Mouse (Mus musculus) kidney, postnatal 0 days (tissue): ENCODE results near the gene Mrpl2. TPM values are rescaled to one million over a fixed set of nuclear protein-coding genes. Genes with fewer than 3 reads are reported as not detected.

Experiments
- ATAC-seq: fragments of 200-750 bp; cut with Nextera tagmentation; replicated peaks from 2 replicates; pipeline ENCODE4 v1.8.0; 2017; ENCODE audit warnings: low read depth, moderate number of reproducible peaks, moderate TSS enrichment, moderate library complexity; ENCODE audit not compliant: low FRiP score
- DNase-seq: peaks from one replicate; pipeline ENCODE4 v3.0.0-alpha.2; 2016; ENCODE audit warnings: low spot score
- H3K27ac ChIP-seq: fragments of 300-500 bp; sonication (generic); 2 replicates; pipeline ENCODE4 v1.5.1; 2014; ENCODE audit warnings: mild to moderate bottlenecking
- H3K27me3 ChIP-seq: fragments of 300-500 bp; sonication (generic); 2 replicates; pipeline ENCODE4 v1.6.1; 2014; ENCODE audit warnings: low read length, mixed read lengths; ENCODE audit not compliant: insufficient read depth
- H3K36me3 ChIP-seq: fragments of 300-500 bp; sonication (generic); 2 replicates; pipeline ENCODE4 v1.6.1; 2014; ENCODE audit warnings: low read length, mixed read lengths; ENCODE audit not compliant: insufficient read depth
- H3K4me1 ChIP-seq: fragments of 300-500 bp; sonication (generic); replicated peaks from 2 replicates; pipeline ENCODE4 v1.6.1; 2014; ENCODE audit warnings: antibody characterized with exemption, low read length, mixed read lengths; ENCODE audit not compliant: insufficient read depth
- H3K4me2 ChIP-seq: fragments of 300-500 bp; sonication (generic); 2 replicates; pipeline ENCODE4 v1.6.1; 2014; ENCODE audit warnings: mild to moderate bottlenecking, low read length, moderate library complexity, mixed read lengths
- H3K4me3 ChIP-seq: fragments of 300-500 bp; sonication (generic); replicated peaks from 2 replicates; pipeline ENCODE4 v1.5.1; 2014; ENCODE audit warnings: low read depth, low read length
- H3K9ac ChIP-seq: fragments of 300-500 bp; sonication (generic); 2 replicates; pipeline ENCODE4 v1.6.1; 2014; ENCODE audit warnings: low read depth, low read length
- H3K9me3 ChIP-seq: fragments of 300-500 bp; sonication (generic); replicated peaks from 2 replicates; pipeline ENCODE4 v1.6.1; 2016; ENCODE audit warnings: low read length, inconsistent platforms, mixed read lengths
- CTCF ChIP-seq: IDR thresholded peaks from 2 replicates; pipeline ENCODE4 v1.5.1; 2016; ENCODE audit warnings: antibody characterized with exemption, low read depth, mild to moderate bottlenecking, moderate library complexity
- WGBS: fragments of 180-500 bp; shearing (Covaris S2); extraction: QIAGEN DNeasy Blood & Tissue Kit; methylation state at CpG from one replicate; pipeline ENCODE4 v1.1.7; 2014; 5-methylcytosine and 5-hydroxymethylcytosine counted together
- polyA plus RNA-seq: library from polyadenylated mRNA; unstranded; fragments of >200 nt; fragmentation: Nextera tagmentation; extraction: Ambion mirVana; gene quantifications from 2 replicates; pipeline ENCODE4 v1.2.1, GENCODE M21; 2015

Gene Mrpl2
- polyA plus RNA-seq, 1 experiment from 2014 or later = 144 TPM

GRCm38 (mm10) chr17:46690665-46691064, 44.6 kb downstream of the Mrpl2 start:
- Histone ChIP-seq H3K9ac (no peak overlapping the region), H3K36me3 (peaks cover 20% of the 10 kb centered on the region), H3K4me2 (no peak overlapping the region), H3K9me3 (no peaks in the 10 kb centered on the region), H3K27ac (no peak overlapping the region), H3K4me3 (no peak overlapping the region), H3K27me3 (no peaks in the 10 kb centered on the region), H3K4me1 (no peaks in the 10 kb centered on the region)
- no peak for ATAC-seq
- 92% methylated on average over 12 of the region's 12 CpGs for WGBS
- no peak for TF ChIP-seq CTCF
- no peak for DNase-seq

- Histone ChIP-seq H3K4me1 (no peaks in the 10 kb centered on the region), H3K4me2 (no peak overlapping the region), H3K9ac (no peak overlapping the region), H3K9me3 (no peaks in the 10 kb centered on the region), H3K4me3 (no peak overlapping the region), H3K36me3 (peaks cover 13% of the 10 kb centered on the region), H3K27ac (no peak overlapping the region), H3K27me3 (no peaks in the 10 kb centered on the region)
- ATAC-seq (no peak), DNase-seq (no peak)
- 89% methylated on average over 2 of the region's 2 CpGs for WGBS
- TF ChIP-seq CTCF = no peak
These were observed 45.4 kb downstream of the Mrpl2 start for GRCm38 (mm10) chr17:46691390-46691789.

DNA sequence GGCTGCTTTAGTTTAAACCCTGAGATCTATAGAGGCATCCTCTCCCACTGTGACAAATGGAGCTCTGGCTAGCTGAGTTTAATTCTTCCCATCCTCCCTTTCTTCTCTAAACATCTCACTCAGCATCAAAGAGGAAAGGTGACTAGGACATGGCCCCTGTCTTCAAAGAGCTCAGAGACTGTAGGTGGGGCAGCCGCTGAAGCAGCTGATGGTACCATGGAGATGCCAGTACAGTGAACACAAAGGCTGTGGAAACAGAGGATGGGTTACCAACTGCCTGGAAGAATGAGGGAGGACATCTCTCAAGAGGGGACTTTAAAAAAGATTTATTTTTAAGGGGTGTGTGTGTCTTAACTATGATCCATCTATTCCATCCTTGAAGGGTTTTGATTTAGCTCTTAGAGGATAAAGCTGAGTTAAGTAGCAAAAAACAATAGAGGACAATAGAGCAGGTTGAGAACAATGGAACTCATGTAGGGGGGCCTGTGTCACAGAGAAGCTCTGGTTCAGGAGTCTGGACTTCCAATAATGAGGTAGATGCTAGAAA, 48.6 kb downstream of the Mrpl2 start:
- H3K9me3 ChIP-seq = no peaks in the 10 kb centered on the region
- no peaks in the 10 kb centered on the region for H3K27me3 ChIP-seq
- no peak overlapping the region for H3K27ac ChIP-seq
- H3K4me2 ChIP-seq = no peak overlapping the region
- peaks cover 2% of the 10 kb centered on the region; the same call in 1 of the 2 replicates for H3K36me3 ChIP-seq
- no peak overlapping the region for H3K9ac ChIP-seq
- no peak overlapping the region for H3K4me3 ChIP-seq
- no peaks in the 10 kb centered on the region for H3K4me1 ChIP-seq
- WGBS = 50% methylated on average over 1 of the region's 1 CpGs
- ATAC-seq (no peak), DNase-seq (no peak)
- TF ChIP-seq CTCF = no peak

- Histone ChIP-seq H3K4me1 (peaks cover 10% of the 10 kb centered on the region; the same call in 1 of the 2 replicates), H3K27ac (no peak overlapping the region), H3K36me3 (peaks cover 2% of the 10 kb centered on the region; the same call in 1 of the 2 replicates), H3K9ac (no peak overlapping the region), H3K4me2 (no peak overlapping the region), H3K27me3 (no peaks in the 10 kb centered on the region), H3K4me3 (no peak overlapping the region), H3K9me3 (no peaks in the 10 kb centered on the region)
- DNase-seq (no peak), ATAC-seq (no peak)
- 80% methylated on average over 6 of the region's 6 CpGs for WGBS
- no peak for TF ChIP-seq CTCF
These were observed 52.5 kb downstream of the Mrpl2 start for GRCm38 (mm10) chr17:46698515-46698914.

GRCm38 (mm10) chr17:46699245-46699644, 53.2 kb downstream of the Mrpl2 start:
- no peak for TF ChIP-seq CTCF
- H3K9me3 ChIP-seq = no peaks in the 10 kb centered on the region
- no peak for DNase-seq
- H3K4me3 ChIP-seq = no peak overlapping the region
- no peak overlapping the region for H3K27ac ChIP-seq
- no peak for ATAC-seq
- 56% methylated on average over 5 of the region's 5 CpGs for WGBS
- no peak overlapping the region for H3K4me2 ChIP-seq
- no peaks in the 10 kb centered on the region for H3K27me3 ChIP-seq
- peaks cover 2% of the 10 kb centered on the region; the same call in 1 of the 2 replicates for H3K36me3 ChIP-seq
- H3K4me1 ChIP-seq = peaks cover 12% of the 10 kb centered on the region; the same call in 1 of the 2 replicates
- H3K9ac ChIP-seq = no peak overlapping the region

Other genes with a start within 250 kb of the Mrpl2 start
- 0.34 TPM in 2 replicates for gene Crip3, start 217.3 kb upstream of the Mrpl2 start, polyA plus RNA-seq
- gene Slc22a7, start 207.8 kb upstream of the Mrpl2 start, polyA plus RNA-seq = 1.6 and 1.9 TPM in 2 replicates
- gene Ttbk1, start 158.6 kb upstream of the Mrpl2 start, polyA plus RNA-seq = 0.10 and 0.11 TPM in 2 replicates
- gene Dnph1, start 149.5 kb upstream of the Mrpl2 start, polyA plus RNA-seq = 31.8 and 32.7 TPM in 2 replicates
- 6.0 and 6.5 TPM in 2 replicates for gene Cul9, start 99.8 kb upstream of the Mrpl2 start, polyA plus RNA-seq
- 5.5 and 6.0 TPM in 2 replicates for gene Srf, start 90.1 kb upstream of the Mrpl2 start, polyA plus RNA-seq
- 94.0 and 103 TPM in 2 replicates for gene Ptk7, start 16.7 kb upstream of the Mrpl2 start, polyA plus RNA-seq
- gene Klc4, start 207 bp upstream of the Mrpl2 start, polyA plus RNA-seq = 47.6 and 50.4 TPM in 2 replicates
- 29.0 and 33.3 TPM in 2 replicates for gene Cul7, start 4.1 kb downstream of the Mrpl2 start, polyA plus RNA-seq
- 44.4 and 47.2 TPM in 2 replicates for gene Rrp36, start 28.1 kb downstream of the Mrpl2 start, polyA plus RNA-seq
- 131 and 135 TPM in 2 replicates for gene Mea1, start 32.6 kb downstream of the Mrpl2 start, polyA plus RNA-seq
- gene Klhdc3, start 34.7 kb downstream of the Mrpl2 start, polyA plus RNA-seq = 104 and 114 TPM in 2 replicates
- 51.0 and 52.5 TPM in 2 replicates for gene Ppp2r5d, start 58.9 kb downstream of the Mrpl2 start, polyA plus RNA-seq
- 20.5 and 25.6 TPM in 2 replicates for gene Pex6, start 65.2 kb downstream of the Mrpl2 start, polyA plus RNA-seq
- 9.0 and 10.6 TPM in 2 replicates for gene Gnmt, start 82.9 kb downstream of the Mrpl2 start, polyA plus RNA-seq
- gene Cnpy3, start 106.0 kb downstream of the Mrpl2 start, polyA plus RNA-seq = 59.9 and 64.7 TPM in 2 replicates
- gene Ptcra, start 117.5 kb downstream of the Mrpl2 start, polyA plus RNA-seq = 0.12 and 0.14 TPM in 2 replicates
- gene 2310039H08Rik, start 126.4 kb downstream of the Mrpl2 start, polyA plus RNA-seq = 143 and 151 TPM in 2 replicates
- 138 and 147 TPM in 2 replicates for gene Rpl7l1, start 136.4 kb downstream of the Mrpl2 start, polyA plus RNA-seq
- 2.9 and 4.1 TPM in 2 replicates for gene Bicral, start 212.3 kb downstream of the Mrpl2 start, polyA plus RNA-seq
- gene Tbcc, start 244.5 kb downstream of the Mrpl2 start, polyA plus RNA-seq = 58.2 and 71.4 TPM in 2 replicates